Comparison of ENCODE assay signal across 1 mouse cellular context in the genomic region with DNA sequence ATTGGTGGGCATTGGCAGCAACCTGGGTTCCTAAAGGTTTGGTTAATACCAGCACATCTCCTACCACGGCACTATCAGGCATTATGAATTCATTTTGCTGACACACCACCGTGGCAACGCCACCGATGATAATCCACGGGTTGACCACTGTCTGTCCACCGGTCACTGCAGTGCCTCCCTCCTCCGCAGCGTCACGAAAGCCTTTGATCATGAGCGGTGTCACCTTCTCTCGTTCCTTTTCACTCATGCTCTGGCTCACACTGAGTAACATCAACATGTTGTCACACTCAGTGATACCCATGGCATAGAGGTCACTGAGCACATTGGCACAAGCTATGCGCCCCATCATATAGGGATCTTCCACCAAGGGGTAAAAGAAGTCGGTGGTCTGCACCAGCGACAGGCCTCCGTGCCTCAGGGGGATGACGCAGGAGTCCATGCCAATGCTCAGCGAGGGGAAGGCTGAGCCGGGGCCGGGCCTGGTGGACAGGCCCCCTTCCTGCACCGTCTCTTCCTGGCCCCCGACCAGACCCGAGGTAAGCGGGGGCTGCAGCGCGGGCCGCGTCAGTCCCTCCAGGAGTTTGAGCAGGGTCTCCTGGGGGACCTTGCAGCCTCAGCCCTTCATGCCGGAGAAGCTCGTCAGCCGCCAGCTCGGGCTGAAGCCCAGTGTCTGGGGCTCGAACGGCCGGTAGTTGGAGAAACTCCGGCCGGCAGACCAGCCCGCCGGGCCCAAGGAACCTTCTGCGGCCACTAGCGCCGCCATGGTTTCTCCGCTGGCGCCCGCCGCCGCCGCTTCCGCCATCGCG.
TF ChIP-seq lines count a peak whose summit lies in the region.

No protein-coding gene starts in this region.

TF ChIP-seq in CH12.LX, 34 proteins besides CTCF, POLR2A, EP300 and RAD21:
- TF ChIP-seq TCF12 (IDR thresholded peaks at IDR 0.05; ENCODE audit: low read depth, low read length) = no peak
- no peak for TF ChIP-seq NRF1 (IDR thresholded peaks at IDR 0.05; ENCODE audit: low read depth, low read length)
- TF ChIP-seq JUND (conservative IDR thresholded peaks at IDR 0.05; ENCODE audit: low read depth, low read length) = no peak
- no peak for TF ChIP-seq BHLHE40 (IDR thresholded peaks at IDR 0.05; ENCODE audit: low read depth, low read length)
- TF ChIP-seq CHD1 (IDR thresholded peaks at IDR 0.05; ENCODE audit: low read depth, low read length) = peak; percentile 78
- 0 out of 2 replicates have a peak, but pooled peaks have one; percentile 1 for TF ChIP-seq TBP (conservative IDR thresholded peaks at IDR 0.05; ENCODE audit: low read depth, low read length)
- no peak for TF ChIP-seq E2F4 (IDR thresholded peaks at IDR 0.05; ENCODE audit: insufficient replicate concordance, low read depth, low read length)
- peak; percentile 41 for TF ChIP-seq MAX (IDR thresholded peaks at IDR 0.05; ENCODE audit: low read length)
- no peak for TF ChIP-seq PAX5 (IDR thresholded peaks at IDR 0.05; ENCODE audit: low read length)
- TF ChIP-seq SIN3A (IDR thresholded peaks at IDR 0.05; ENCODE audit: low read length) = peak; percentile 58; the same call in 1 of the 2 replicates
- no peak for TF ChIP-seq NELFE (IDR thresholded peaks at IDR 0.05; ENCODE audit: low read depth, low read length)
- no peak for TF ChIP-seq RCOR1 (conservative IDR thresholded peaks at IDR 0.05; ENCODE audit: low read depth, low read length)
- no peak for TF ChIP-seq ZKSCAN1 (IDR thresholded peaks at IDR 0.05; ENCODE audit: borderline replicate concordance, low read depth, low read length)
- no peak for TF ChIP-seq GABPA (IDR thresholded peaks at IDR 0.05; ENCODE audit: insufficient replicate concordance, low read depth, low read length)
- no peak for TF ChIP-seq UBTF (IDR thresholded peaks at IDR 0.05; ENCODE audit: low read depth, low read length)
- no peak for TF ChIP-seq ZNF384 (IDR thresholded peaks at IDR 0.05; ENCODE audit: low read depth, low read length)
- TF ChIP-seq ZC3H11A (IDR thresholded peaks at IDR 0.05; ENCODE audit: low read depth, low read length) = no peak
- 0 out of 2 replicates have a peak, but pooled peaks have one; percentile 31 for TF ChIP-seq MYC (IDR thresholded peaks at IDR 0.05; ENCODE audit: low read depth, low read length)
- no peak for TF ChIP-seq MAFK (IDR thresholded peaks at IDR 0.05; ENCODE audit: insufficient replicate concordance, low read length)
- no peak for TF ChIP-seq CHD2 (IDR thresholded peaks at IDR 0.05; ENCODE audit: low read length)
- TF ChIP-seq ETS1 (conservative IDR thresholded peaks at IDR 0.05; ENCODE audit: low read depth, low read length) = no peak
- TF ChIP-seq JUN (IDR thresholded peaks at IDR 0.05; ENCODE audit: insufficient read depth, low read depth, low read length) = no peak
